Mouse (Mus musculus): ENCODE measurements around the gene Adamts17.

Adamts17 gene

GRCm38 (mm10) chr7:66839463-66840007 is at the start of gene Adamts17:
Adamts17 (plus strand) TSS chr7:66839735.
- peak; percentile 92 for DNase-seq (ENCODE audit: low spot score)

- peak; percentile 7 for DNase-seq (ENCODE audit: low spot score)
Measured at GRCm38 (mm10) chr7:66789860-66790748, 49.4 kb upstream of the Adamts17 start.

- no peak for DNase-seq (ENCODE audit: low spot score)
Measured at GRCm38 (mm10) chr7:66791022-66791421, 48.5 kb upstream of the Adamts17 start.

- DNase-seq (ENCODE audit: low spot score), result no peak
Measured at GRCm38 (mm10) chr7:66796909-66797308, 42.6 kb upstream of the Adamts17 start.

DNA sequence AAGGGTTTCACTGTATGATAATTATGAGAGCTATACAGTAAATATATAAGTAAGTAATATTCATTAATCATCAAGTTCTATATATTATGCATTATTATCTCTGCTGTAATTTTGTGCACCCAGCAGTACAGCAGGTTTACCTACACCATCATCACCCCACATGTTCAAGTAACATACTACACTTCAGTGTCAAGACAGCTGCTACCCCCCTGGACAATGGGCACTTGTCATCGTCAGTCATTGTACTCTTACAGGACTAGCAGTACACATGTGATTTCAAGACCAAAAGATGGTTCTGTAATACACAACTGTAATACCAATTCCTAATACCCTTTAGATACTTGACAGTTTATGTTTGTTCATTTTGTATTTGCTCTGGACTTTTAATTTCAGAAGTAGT is 42.2 kb upstream of the Adamts17 start:
- DNase-seq (ENCODE audit: low spot score), result no peak

DNA sequence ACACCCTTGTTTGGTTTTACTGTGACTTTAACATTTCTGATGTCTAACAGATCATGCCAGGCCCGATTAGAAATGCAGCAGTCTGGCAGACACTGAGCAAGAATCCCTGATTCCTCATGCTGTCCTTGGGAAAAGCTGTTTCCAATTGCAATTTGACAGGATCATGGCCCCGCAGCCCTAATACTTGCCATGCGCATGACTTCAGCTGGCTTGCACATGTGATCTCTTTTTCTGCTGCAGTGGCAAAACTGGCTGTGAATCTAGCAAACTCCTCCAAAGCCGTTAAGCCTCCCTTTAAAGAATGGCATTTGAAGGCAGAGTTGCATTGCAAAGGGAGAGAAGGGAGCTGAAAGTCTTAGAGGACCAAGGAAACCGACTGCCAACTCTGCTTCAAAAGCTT is 40.7 kb upstream of the Adamts17 start:
- peak; percentile 12 for DNase-seq (ENCODE audit: low spot score)

DNA sequence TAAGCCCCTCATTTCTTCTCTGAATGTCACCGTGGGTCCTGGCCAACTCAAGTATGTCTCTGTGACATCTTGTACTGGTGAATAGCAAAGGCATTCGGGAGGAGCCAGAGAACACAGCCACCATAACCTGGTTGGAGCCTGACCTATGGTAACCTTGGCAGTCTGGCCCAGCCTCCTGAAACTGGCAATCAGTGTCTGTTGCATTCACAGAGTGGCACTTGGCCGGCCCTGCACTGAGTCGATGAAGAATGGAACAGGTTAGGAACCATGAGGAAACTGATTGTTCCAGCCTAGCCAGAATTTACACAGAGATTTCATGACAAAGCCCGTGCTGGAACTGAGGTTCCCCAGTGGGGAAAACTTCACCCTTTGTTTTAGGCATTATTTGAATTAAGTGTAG is 38.8 kb upstream of the Adamts17 start:
- no peak for DNase-seq (ENCODE audit: low spot score)

DNA sequence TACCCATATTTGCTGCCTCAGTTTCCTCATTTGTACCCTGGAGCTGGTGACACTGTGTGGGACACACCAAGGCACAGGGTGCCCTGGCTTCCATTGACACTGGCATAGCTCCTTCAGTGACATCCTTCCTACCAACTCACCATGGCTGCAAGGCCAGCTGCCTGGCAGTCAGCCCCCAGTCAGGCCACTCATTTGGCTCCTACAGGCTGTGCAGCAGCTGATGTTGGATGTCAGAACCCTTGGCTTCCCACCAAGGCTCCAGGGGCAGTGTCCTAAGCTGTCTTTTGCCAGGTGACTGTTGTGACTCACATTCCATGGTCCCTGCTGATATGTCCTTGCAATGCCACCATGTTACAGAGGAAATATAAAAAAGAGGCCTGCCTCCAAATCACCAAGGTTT is 37.8 kb upstream of the Adamts17 start:
- DNase-seq (ENCODE audit: low spot score), result no peak

GRCm38 (mm10) chr7:66803798-66804197 is 35.7 kb upstream of the Adamts17 start:
- DNase-seq (ENCODE audit: low spot score), result no peak

GRCm38 (mm10) chr7:66806801-66807200 is 32.7 kb upstream of the Adamts17 start:
- DNase-seq (ENCODE audit: low spot score), result no peak

GRCm38 (mm10) chr7:66810436-66810835 is 29.1 kb upstream of the Adamts17 start:
- DNase-seq (ENCODE audit: low spot score), result no peak

DNA sequence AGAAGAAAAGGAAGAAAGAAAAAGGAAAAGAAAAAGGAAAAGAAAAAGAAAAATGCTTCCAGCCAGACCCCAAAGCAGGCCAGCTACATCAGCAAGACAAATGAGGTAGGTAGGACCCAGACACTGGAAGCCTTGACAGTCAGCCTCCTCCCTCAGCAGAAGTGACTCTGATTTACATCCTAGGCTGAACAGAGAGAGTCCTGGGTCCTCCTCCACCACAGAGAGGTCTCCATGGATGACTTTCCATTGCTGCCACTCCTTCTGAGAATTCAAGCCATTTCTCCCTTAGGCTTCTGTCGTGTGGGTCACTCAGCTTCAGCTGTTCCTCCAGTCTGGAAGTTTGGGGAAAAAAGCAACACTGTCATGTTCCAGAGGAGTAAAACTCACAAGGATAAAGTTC is 28.2 kb upstream of the Adamts17 start:
- no peak for DNase-seq (ENCODE audit: low spot score)

DNA sequence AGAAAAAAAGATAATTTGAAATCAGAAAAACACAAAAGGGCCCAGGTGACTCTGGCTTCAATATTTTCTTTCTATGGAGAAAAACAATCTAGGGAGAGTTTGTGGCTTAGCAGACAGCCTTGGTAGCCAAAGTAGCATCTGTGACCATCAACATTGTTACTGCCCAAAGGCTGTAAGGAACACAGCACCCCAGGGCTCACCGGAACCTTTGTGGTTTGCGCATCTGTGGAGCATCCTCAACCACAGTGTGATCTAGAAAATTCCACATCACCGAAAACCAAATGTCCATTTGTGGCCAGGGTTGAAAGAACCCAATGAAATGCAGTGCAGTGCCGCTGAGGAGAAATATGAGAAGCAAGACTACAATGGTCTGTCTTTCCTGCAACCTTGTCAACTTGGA is 27.2 kb upstream of the Adamts17 start:
- DNase-seq (ENCODE audit: low spot score), result no peak

- no peak for DNase-seq (ENCODE audit: low spot score)
Measured at GRCm38 (mm10) chr7:66812737-66813136, 26.8 kb upstream of the Adamts17 start.

- no peak for DNase-seq (ENCODE audit: low spot score)
Measured at GRCm38 (mm10) chr7:66813172-66813571, 26.4 kb upstream of the Adamts17 start.

GRCm38 (mm10) chr7:66815526-66815925 is 24.0 kb upstream of the Adamts17 start:
- no peak for DNase-seq (ENCODE audit: low spot score)

- DNase-seq (ENCODE audit: low spot score), result peak; percentile 35
Measured at GRCm38 (mm10) chr7:66820034-66820433, 19.5 kb upstream of the Adamts17 start.

DNA sequence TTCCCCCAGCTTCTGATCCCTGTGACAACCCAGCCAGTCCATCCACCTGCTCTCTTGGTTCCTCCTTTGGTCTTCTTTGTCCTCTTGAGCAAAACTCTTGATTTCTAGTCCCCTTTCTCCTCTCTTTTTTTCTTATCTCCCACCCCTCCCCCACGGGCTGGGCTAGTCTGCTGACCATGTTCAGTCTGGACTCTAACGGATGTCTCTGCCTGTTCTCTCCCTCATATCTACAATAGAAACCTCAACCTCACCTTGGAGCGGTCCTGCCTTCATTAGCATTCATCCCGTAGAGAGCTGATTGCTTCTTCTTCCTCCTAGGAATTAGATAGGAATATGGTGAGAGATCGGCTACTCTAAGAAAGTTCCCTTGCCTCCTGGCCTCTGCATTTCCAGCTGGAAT is 8.7 kb upstream of the Adamts17 start:
- no peak for DNase-seq (ENCODE audit: low spot score)

DNA sequence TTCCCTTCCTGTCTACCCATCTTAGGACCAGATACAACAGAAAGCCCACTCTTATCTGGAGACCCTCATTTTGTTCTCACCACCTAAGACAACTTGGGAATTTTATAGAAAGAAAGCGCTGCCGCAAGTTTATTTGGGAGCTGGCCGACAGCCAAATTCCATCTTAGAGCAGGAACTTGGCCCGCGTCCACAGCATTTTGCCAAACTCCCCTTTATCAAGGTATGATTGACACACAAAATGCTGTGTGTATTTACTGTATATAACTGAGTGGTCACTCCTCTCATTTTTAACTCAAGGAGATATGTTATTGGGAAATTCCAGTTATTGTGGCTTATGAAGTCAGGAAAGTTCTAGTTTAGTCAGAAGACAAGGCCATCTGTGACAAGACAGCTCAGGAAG is 8.2 kb upstream of the Adamts17 start:
- no peak for DNase-seq (ENCODE audit: low spot score)

GRCm38 (mm10) chr7:66840008-66840719 is 629 bp downstream of the Adamts17 start:
- DNase-seq (ENCODE audit: low spot score), result peak; percentile 22

GRCm38 (mm10) chr7:66841165-66841564 is 1.6 kb downstream of the Adamts17 start:
- DNase-seq (ENCODE audit: low spot score), result no peak

DNA sequence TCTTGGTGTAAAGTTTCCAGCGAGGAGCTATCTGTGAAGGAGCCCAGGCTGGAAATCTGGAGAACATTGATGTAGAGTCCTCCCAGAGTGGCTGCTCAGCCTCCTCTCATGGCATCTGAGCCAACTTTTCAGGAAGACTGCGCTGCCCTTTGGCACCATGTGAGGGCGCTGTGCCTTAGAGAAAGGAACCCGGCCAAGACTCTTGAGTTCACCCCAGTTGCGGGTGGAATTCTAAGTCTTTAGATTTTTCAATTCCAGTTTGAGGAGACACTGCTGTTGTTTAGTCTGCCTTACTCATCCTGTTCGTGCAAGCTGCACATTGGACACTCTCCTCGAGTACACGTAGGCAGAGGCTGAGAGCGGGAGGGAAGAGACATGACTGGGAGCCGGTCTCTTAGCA is 2.5 kb downstream of the Adamts17 start:
- DNase-seq (ENCODE audit: low spot score), result peak; percentile 49

- DNase-seq (ENCODE audit: low spot score), result no peak
Measured at GRCm38 (mm10) chr7:66843846-66844245, 4.3 kb downstream of the Adamts17 start.
